Mouse (Mus musculus) stomach, postnatal 0 days (tissue): Measurements from ENCODE around the gene Snx7.

ENCODE experiments used
- CTCF ChIP-seq: IDR thresholded peaks from 2 replicates; pipeline ENCODE4 v1.5.1; 2016; ENCODE audit warnings: antibody characterized with exemption, low read depth, mild to moderate bottlenecking, moderate library complexity
- EP300 ChIP-seq: optimal IDR thresholded peaks from 2 replicates; pipeline ENCODE3; 2016; ENCODE audit warnings: antibody characterized with exemption

DNA sequence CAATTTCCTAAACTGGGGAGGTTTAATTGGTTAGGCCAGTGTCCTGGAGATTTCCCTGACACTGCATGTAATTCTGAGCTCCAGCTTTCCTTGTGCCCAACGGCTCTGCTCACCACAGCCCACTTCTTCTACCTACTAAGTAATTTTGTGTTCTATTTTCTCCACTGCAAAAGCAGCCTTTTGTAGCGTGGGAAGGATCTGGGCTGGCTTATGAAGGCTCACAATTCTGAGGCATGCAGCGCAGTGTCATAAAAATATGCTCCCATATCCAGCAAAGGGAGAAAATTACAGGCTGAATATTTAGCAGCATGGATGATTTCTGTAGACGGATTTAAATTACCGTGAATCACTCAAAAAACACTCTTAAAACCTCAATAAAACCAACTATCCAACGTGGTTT lies 19.9 kb downstream of the Snx7 start:
- TF ChIP-seq CTCF (no peak), EP300 (no peak)
